Mouse (Mus musculus) hindbrain, embryonic 13.5 days (tissue): ENCODE results near the gene Sdr9c7. TPM values are rescaled to one million over a fixed set of nuclear protein-coding genes. Genes with fewer than 3 reads are reported as not detected.

ENCODE experiments used
- ATAC-seq: fragments of 200-750 bp; cut with Nextera tagmentation; 2 replicates; pipeline ENCODE4 v1.8.0; 2017; ENCODE audit warnings: moderate TSS enrichment; ENCODE audit not compliant: low FRiP score
- H3K27ac ChIP-seq: fragments of 300-500 bp; sonication (generic); 2 replicates; pipeline ENCODE4 v1.5.1; 2015; ENCODE audit warnings: inconsistent platforms, mild to moderate bottlenecking, moderate library complexity
- H3K27me3 ChIP-seq: fragments of 300-500 bp; sonication (generic); 2 replicates; pipeline ENCODE4 v1.6.1; 2015; ENCODE audit warnings: mild to moderate bottlenecking, inconsistent platforms
- H3K36me3 ChIP-seq: fragments of 300-500 bp; sonication (generic); 2 replicates; pipeline ENCODE4 v1.6.1; 2015; ENCODE audit warnings: mild to moderate bottlenecking, inconsistent platforms
- H3K4me1 ChIP-seq: fragments of 300-500 bp; sonication (generic); replicated peaks from 2 replicates; pipeline ENCODE4 v1.6.1; 2015; ENCODE audit warnings: inconsistent platforms
- H3K4me2 ChIP-seq: fragments of 300-500 bp; sonication (generic); 2 replicates; pipeline ENCODE4 v1.6.1; 2015; ENCODE audit warnings: inconsistent platforms, mild to moderate bottlenecking, moderate library complexity
- H3K4me3 ChIP-seq: fragments of 300-500 bp; sonication (generic); 2 replicates; pipeline ENCODE4 v1.5.1; 2015; ENCODE audit warnings: mild to moderate bottlenecking, inconsistent platforms
- H3K9ac ChIP-seq: fragments of 300-500 bp; sonication (generic); 2 replicates; pipeline ENCODE4 v1.6.1; 2015; ENCODE audit warnings: mild to moderate bottlenecking, inconsistent platforms
- H3K9me3 ChIP-seq: fragments of 300-500 bp; sonication (generic); 2 replicates; pipeline ENCODE4 v1.6.1; 2016; ENCODE audit warnings: inconsistent platforms
- WGBS: fragments of 180-500 bp; shearing (Covaris S2); methylation state at CpG from one replicate; pipeline ENCODE4 v1.1.7; 2015; 5-methylcytosine and 5-hydroxymethylcytosine counted together
- polyA plus RNA-seq: library from polyadenylated mRNA; unstranded; fragments of >200 nt; fragmentation: Nextera tagmentation; extraction: Ambion mirVana; gene quantifications from 2 replicates; pipeline ENCODE4 v1.2.1, GENCODE M21; 2015

Sdr9c7 gene
- not detected in 2 replicates for polyA plus RNA-seq

GRCm38 (mm10) chr10:127898218-127898617 is at the start of gene Sdr9c7:
Sdr9c7 (plus strand) TSS chr10:127898518.
- 98% methylated on average over 2 of the region's 2 CpGs for WGBS
- ATAC-seq, result no peak
- Histone ChIP-seq H3K4me2 (no peak within 1 kb of the TSS), H3K4me1 (no peaks in the 10 kb centered on the region), H3K4me3 (no peak within 1 kb of the TSS), H3K9ac (no peak within 1 kb of the TSS), H3K27ac (no peak within 1 kb of the TSS), H3K36me3 (no peaks in the 10 kb centered on the region), H3K27me3 (no peaks in the 10 kb centered on the region), H3K9me3 (no peaks in the 10 kb centered on the region)

- no peak within 1 kb of the TSS for H3K4me2 ChIP-seq
- WGBS, result 100% methylated on average over 1 of the region's 1 CpGs
- no peak within 1 kb of the TSS for H3K27ac ChIP-seq
- no peak for ATAC-seq
- no peak within 1 kb of the TSS for H3K4me3 ChIP-seq
- no peaks in the 10 kb centered on the region for H3K9me3 ChIP-seq
- no peaks in the 10 kb centered on the region for H3K4me1 ChIP-seq
- H3K9ac ChIP-seq, result no peak within 1 kb of the TSS
- no peaks in the 10 kb centered on the region for H3K36me3 ChIP-seq
- H3K27me3 ChIP-seq, result no peaks in the 10 kb centered on the region
Observed at GRCm38 (mm10) chr10:127849628-127850027, 48.7 kb upstream of the Sdr9c7 start, which contains the start of gene Rdh19. Rdh19 (plus strand) TSS chr10:127849928.

- no peaks in the 10 kb centered on the region for H3K36me3 ChIP-seq
- no peak overlapping the region for H3K9ac ChIP-seq
- ATAC-seq, result no peak
- H3K27ac ChIP-seq, result no peak overlapping the region
- H3K4me2 ChIP-seq, result no peak overlapping the region
- H3K27me3 ChIP-seq, result no peaks in the 10 kb centered on the region
- no peak overlapping the region for H3K4me3 ChIP-seq
- no peaks in the 10 kb centered on the region for H3K4me1 ChIP-seq
- H3K9me3 ChIP-seq, result no peaks in the 10 kb centered on the region
Observed at GRCm38 (mm10) chr10:127856376-127856775, 41.9 kb upstream of the Sdr9c7 start.

- Histone ChIP-seq H3K27ac (no peak overlapping the region), H3K36me3 (no peaks in the 10 kb centered on the region), H3K9me3 (no peaks in the 10 kb centered on the region), H3K27me3 (no peaks in the 10 kb centered on the region), H3K4me1 (no peaks in the 10 kb centered on the region), H3K4me3 (no peak overlapping the region), H3K9ac (no peak overlapping the region), H3K4me2 (no peak overlapping the region)
- no peak for ATAC-seq
Observed at GRCm38 (mm10) chr10:127864931-127865330, 33.4 kb upstream of the Sdr9c7 start.

- Histone ChIP-seq H3K4me1 (no peaks in the 10 kb centered on the region), H3K36me3 (no peaks in the 10 kb centered on the region), H3K4me3 (no peak within 1 kb of the TSS), H3K27me3 (no peaks in the 10 kb centered on the region), H3K4me2 (no peak within 1 kb of the TSS), H3K9ac (no peak within 1 kb of the TSS), H3K9me3 (0 out of 2 replicates have a peak, but pooled peaks cover 7% of the 10 kb centered on the region), H3K27ac (no peak within 1 kb of the TSS)
- no peak for ATAC-seq
- WGBS, result 83% methylated on average over 3 of the region's 3 CpGs
Observed at GRCm38 (mm10) chr10:127866232-127866631, 32.1 kb upstream of the Sdr9c7 start, which contains the start of gene Rdh16f2. Rdh16f2 (plus strand) TSS chr10:127866474.

GRCm38 (mm10) chr10:127872484-127872883 is 25.8 kb upstream of the Sdr9c7 start:
- Histone ChIP-seq H3K36me3 (no peaks in the 10 kb centered on the region), H3K27ac (no peak overlapping the region), H3K4me3 (no peak overlapping the region), H3K9me3 (0 out of 2 replicates have a peak, but pooled peaks cover 7% of the 10 kb centered on the region), H3K4me1 (no peaks in the 10 kb centered on the region), H3K9ac (no peak overlapping the region), H3K4me2 (no peak overlapping the region), H3K27me3 (no peaks in the 10 kb centered on the region)
- ATAC-seq, result no peak
- WGBS, result 73% methylated on average over 4 of the region's 4 CpGs

GRCm38 (mm10) chr10:127877681-127878080 is 20.6 kb upstream of the Sdr9c7 start:
- Histone ChIP-seq H3K27me3 (no peaks in the 10 kb centered on the region), H3K9ac (no peak overlapping the region), H3K4me2 (no peak overlapping the region), H3K4me3 (no peak overlapping the region), H3K27ac (no peak overlapping the region), H3K4me1 (no peaks in the 10 kb centered on the region), H3K36me3 (no peaks in the 10 kb centered on the region), H3K9me3 (no peaks in the 10 kb centered on the region)
- ATAC-seq, result no peak
- WGBS, result 55% methylated on average over 2 of the region's 2 CpGs

- no peaks in the 10 kb centered on the region for H3K4me1 ChIP-seq
- H3K27ac ChIP-seq, result no peak overlapping the region
- H3K9me3 ChIP-seq, result no peaks in the 10 kb centered on the region
- no peak overlapping the region for H3K4me2 ChIP-seq
- no peaks in the 10 kb centered on the region for H3K36me3 ChIP-seq
- H3K27me3 ChIP-seq, result no peaks in the 10 kb centered on the region
- 82% methylated on average over 3 of the region's 3 CpGs for WGBS
- no peak for ATAC-seq
- no peak overlapping the region for H3K4me3 ChIP-seq
- no peak overlapping the region for H3K9ac ChIP-seq
Observed at GRCm38 (mm10) chr10:127878262-127879057, 19.9 kb upstream of the Sdr9c7 start.

- Histone ChIP-seq H3K4me3 (no peak overlapping the region), H3K27ac (no peak overlapping the region), H3K9me3 (no peaks in the 10 kb centered on the region), H3K27me3 (no peaks in the 10 kb centered on the region), H3K9ac (no peak overlapping the region), H3K36me3 (no peaks in the 10 kb centered on the region), H3K4me1 (no peaks in the 10 kb centered on the region), H3K4me2 (no peak overlapping the region)
- ATAC-seq, result no peak
- whole genome bisulfite sequencing, result 88% methylated on average over 3 of the region's 3 CpGs
Observed at GRCm38 (mm10) chr10:127879155-127879688, 19.1 kb upstream of the Sdr9c7 start.

- Histone ChIP-seq H3K9ac (no peak overlapping the region), H3K9me3 (no peaks in the 10 kb centered on the region), H3K4me2 (no peak overlapping the region), H3K4me3 (no peak overlapping the region), H3K27ac (no peak overlapping the region), H3K27me3 (no peaks in the 10 kb centered on the region), H3K36me3 (no peaks in the 10 kb centered on the region), H3K4me1 (no peaks in the 10 kb centered on the region)
- ATAC-seq, result no peak
- 83% methylated on average over 4 of the region's 4 CpGs for WGBS
Observed at GRCm38 (mm10) chr10:127881041-127881440, 17.3 kb upstream of the Sdr9c7 start.

GRCm38 (mm10) chr10:127886551-127886950 is 11.8 kb upstream of the Sdr9c7 start:
- no peak overlapping the region for H3K27ac ChIP-seq
- no peaks in the 10 kb centered on the region for H3K27me3 ChIP-seq
- no peaks in the 10 kb centered on the region for H3K9me3 ChIP-seq
- ATAC-seq, result no peak
- H3K4me1 ChIP-seq, result 0 out of 2 replicates have a peak, but pooled peaks cover 4% of the 10 kb centered on the region
- H3K9ac ChIP-seq, result no peak overlapping the region
- H3K4me2 ChIP-seq, result no peak overlapping the region
- H3K36me3 ChIP-seq, result no peaks in the 10 kb centered on the region
- no peak overlapping the region for H3K4me3 ChIP-seq
- 84% methylated on average over 1 of the region's 1 CpGs for WGBS

- Histone ChIP-seq H3K27ac (no peak overlapping the region), H3K9me3 (no peaks in the 10 kb centered on the region), H3K9ac (no peak overlapping the region), H3K4me1 (0 out of 2 replicates have a peak, but pooled peaks cover 4% of the 10 kb centered on the region), H3K36me3 (no peaks in the 10 kb centered on the region), H3K4me2 (no peak overlapping the region), H3K27me3 (no peaks in the 10 kb centered on the region), H3K4me3 (no peak overlapping the region)
- 85% methylated on average over 4 of the region's 4 CpGs for WGBS
- ATAC-seq, result no peak
Observed at GRCm38 (mm10) chr10:127886971-127887370, 11.3 kb upstream of the Sdr9c7 start.

GRCm38 (mm10) chr10:127888605-127889004 is 9.7 kb upstream of the Sdr9c7 start, which contains the start of gene Rdh7:
Rdh7 (minus strand) TSS chr10:127888817.
- H3K9ac ChIP-seq, result no peak within 1 kb of the TSS
- H3K4me3 ChIP-seq, result no peak within 1 kb of the TSS
- H3K36me3 ChIP-seq, result no peaks in the 10 kb centered on the region
- no peak for ATAC-seq
- H3K4me2 ChIP-seq, result no peak within 1 kb of the TSS
- H3K4me1 ChIP-seq, result 0 out of 2 replicates have a peak, but pooled peaks cover 4% of the 10 kb centered on the region
- no peaks in the 10 kb centered on the region for H3K27me3 ChIP-seq
- no peak within 1 kb of the TSS for H3K27ac ChIP-seq
- no peaks in the 10 kb centered on the region for H3K9me3 ChIP-seq
